Mouse (Mus musculus) urinary bladder, adult 18-20 months (tissue): ENCODE measurements around the gene Ptcd3.
"Not testable (repeated sequence)": the region's sequence is repeated elsewhere in the genome, so short reads cannot be mapped to it uniquely, and the experiment has no call there.

Source experiments
- DNase-seq, 2 experiments: peaks; one replicate each; pipeline ENCODE4 v3.0.0; 2022; ENCODE audit warnings: low spot score in 2 of 2, mixed read lengths in 2 of 2

Ptcd3 gene

DNA sequence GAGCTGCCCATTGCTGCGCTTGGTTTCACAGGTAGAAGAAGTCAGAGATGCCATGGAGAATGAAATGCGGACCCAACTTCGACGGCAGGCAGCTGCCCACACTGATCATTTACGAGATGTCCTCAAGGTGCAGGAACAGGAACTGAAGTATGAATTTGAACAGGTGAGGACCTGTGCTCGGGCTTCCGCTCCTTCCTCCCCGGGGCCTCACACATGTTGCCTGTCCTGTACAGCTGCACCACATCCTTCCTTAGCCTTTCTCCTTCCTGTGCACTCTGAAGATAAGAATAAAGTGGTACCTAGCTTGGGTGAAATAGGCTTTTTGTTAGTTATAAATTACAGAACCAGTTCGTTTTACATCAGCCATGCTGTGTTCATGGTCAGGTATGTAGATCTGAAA is 37.2 kb downstream of the Ptcd3 start:
- no peak for DNase-seq

DNA sequence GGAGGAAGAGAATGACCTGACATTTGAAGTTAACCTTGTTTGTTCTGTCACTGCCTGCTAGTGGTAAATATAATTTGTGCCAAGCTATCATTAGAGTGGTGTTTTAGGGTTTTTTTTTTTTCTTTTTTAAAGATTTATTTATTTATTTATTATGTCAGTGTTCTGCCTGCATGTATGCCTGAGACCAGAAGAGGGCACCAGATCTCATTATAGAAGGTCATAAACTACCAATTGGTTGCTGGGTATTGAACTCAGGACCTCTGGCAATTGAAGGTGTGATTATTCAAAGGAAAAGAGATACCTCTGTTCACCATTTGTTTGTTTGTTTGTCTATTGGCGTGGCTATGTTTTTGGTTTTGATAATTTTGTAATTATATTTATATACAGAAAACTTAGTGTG is 39.7 kb downstream of the Ptcd3 start:
- DNase-seq: no peak

DNA sequence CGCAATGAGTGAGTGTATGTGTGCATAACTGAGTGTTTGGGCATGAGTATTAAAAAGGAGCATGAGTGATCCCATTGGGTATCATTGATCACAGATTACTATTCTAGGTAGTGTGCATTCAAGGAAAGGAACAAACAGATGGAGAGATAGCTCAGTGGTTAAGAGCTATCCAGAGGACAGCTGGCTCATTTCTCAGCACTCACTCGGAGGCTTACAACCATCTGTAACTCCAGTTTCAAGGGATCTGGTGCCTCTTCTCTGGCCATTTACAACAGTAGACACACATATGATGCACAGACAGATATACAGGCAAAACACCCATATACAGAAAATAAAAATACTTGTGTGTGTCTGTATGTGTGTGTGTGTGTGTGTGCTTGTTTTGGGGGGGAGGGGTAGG is 40.8 kb downstream of the Ptcd3 start:
- DNase-seq: no peak

DNA sequence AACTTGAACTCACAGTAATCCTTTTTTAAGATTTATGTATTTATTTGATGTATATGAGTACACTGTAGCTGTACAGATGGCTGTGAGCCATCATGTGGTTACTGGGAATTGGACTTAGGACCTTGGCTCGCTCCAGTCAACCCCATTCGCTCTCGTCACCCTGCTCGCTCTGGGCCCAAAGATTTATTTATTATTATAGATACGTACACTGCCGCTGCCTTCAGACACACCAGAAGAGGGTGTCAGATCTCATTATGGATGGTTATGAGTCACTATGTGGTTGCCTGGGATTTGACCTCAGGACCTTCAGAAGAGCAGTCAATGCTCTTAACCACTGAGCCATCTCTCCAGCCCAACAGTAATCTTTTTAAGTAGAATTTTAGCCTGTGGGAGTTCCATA is 61.6 kb downstream of the Ptcd3 start:
- not testable (repeated sequence) for DNase-seq

DNA sequence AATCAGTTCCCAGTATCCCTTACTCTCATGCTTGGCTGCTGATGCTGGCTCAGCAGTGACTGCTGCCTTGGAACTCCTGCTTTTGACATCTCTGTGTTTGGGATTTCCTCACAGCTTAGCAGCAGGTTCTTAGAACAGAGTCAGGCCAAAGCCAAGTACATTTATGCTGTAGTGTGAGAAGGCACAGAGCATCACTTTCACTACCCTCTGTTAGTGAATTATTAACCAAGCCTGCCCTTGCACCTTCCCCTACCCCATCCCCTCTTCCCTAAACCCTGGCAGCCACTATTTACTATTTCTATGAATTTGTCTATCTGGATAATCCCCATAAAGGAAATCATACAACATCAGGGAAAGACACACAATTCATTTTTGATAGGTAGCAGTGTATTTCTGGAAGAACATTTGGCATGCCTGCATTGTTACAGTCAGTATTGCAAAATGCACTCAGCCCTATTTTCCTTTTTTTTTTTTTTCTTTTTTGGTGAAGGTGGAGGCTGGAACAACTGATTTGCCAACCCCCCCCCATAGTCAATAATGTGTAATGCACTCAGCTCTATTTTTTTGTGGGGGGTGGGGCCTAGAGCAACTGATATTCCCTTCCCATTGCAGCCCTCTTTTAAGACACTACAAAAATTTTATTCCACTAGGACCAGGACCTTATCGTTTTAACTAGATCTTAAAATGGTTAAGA is 67.8 kb downstream of the Ptcd3 start:
- no peak for DNase-seq

DNA sequence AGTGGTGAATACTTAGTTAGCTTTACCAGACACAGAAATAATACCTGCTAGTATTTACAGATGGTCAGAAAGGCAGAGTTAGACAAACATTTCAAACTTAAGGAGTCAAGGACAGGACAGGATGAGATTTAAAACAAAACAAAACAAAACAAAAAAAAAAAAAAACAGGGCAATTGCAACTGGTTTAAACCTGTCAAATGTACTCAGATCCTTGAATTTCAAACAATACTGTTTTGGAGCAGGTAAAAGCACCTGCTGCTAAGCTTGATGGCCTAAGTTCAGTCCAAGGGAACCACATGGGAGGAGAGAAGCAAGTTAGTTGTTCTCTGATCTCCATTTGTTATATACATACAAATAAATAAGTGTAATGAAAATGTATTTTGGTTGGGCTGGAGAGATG is 68.7 kb downstream of the Ptcd3 start:
- no peak for DNase-seq

DNA sequence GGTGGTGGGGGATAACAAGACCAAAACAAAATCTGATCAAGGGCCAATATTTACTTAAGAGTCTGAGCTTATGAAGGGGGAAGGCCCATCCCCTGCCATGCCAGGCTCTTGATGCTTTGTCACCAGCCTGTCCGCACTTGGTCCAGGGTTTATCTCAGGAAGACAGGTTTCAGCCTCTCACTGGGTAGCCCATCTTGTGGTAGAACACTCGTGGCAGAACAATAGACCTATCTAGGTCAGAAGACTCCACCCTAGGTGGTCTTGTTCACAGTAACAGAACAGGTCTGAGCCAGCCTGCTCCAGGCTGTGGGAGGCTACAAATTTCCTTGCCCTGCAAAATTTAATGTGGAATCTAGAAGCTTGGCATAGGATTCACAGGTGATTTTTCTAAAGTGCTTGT is 71.7 kb downstream of the Ptcd3 start:
- no peak for DNase-seq

DNA sequence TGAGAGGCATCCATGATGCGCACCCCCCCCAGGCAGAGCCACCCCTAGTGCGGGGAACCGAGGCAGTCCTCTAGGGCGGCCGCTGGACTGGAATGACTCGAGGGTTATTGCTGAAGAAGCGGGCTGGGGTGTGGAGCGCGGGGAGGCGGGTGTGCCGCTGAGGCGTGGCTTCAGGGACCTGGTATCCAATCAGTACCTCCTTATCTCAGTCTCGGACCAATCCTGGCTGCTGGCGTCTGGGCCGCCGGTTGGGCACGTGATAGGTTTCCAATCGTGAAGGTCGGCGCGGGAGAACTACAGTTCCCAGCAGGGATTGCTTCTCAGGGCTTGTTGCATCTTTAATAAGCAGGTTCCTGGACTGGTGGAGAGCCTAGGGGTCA is 77.0 kb downstream of the Ptcd3 start:
- peak; percentile 74 to 92 for DNase-seq

DNA sequence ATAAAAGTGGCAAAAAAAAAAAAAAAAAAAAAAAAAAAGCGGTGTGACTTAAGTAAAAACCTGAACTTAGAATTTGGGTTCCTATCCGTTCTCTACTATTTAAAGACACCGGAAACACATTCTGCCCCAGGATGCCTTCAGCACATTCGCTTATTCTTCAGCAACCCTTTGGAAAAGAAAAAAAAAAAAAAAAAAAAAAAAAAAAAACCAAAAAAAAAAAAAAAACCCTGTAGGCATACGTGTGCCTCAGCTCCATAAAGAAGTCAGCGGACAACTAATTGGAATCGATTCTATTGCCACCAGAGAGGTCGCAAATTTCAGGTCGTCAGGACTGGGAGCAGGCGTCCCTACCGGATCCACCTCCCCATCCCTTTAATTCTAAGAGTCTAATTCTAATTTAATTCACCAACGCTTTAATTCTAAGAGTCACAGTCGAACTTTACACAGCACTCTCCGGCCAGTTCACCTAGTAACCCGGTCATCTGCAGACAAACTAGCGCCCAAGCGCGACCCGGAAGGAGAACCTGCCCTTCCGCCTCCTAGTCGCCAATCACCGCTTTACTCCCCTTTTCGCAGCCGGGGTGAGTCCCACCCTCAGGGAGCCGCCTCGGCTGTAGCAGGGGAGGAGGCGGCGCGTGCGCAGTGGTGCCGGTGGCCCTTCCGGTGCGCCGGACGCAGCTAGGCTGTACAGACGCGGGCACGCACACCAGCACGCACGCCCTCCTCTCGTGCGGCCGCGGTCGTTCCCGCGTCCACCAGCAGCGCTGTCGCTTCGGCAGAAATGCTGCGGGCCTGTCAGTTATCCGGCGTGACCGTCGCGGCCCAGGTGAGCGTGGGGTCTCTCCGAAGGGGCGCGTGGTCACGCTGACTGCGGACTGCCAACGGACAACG is 77.6 kb downstream of the Ptcd3 start, which contains the start of gene Immt:
Immt (plus strand) TSS at position 642 of the 891 bp plus-strand sequence.
- DNase-seq: peak; percentile 83 to 95
